Mouse (Mus musculus) embryonic facial prominence, embryonic 11.5 days (tissue): ENCODE measurements around the gene Npas1. TPM values are rescaled to one million over a fixed set of nuclear protein-coding genes. Genes with fewer than 3 reads are reported as not detected.
A peak's percentile ranks its signal among the peaks of the same experiment; 100 is the strongest.

ENCODE experiments used
- ATAC-seq: fragments of 200-750 bp; cut with Nextera tagmentation; replicated peaks from 2 replicates; pipeline ENCODE4 v1.8.0; 2017; ENCODE audit warnings: low read depth; ENCODE audit not compliant: insufficient number of reproducible peaks, low FRiP score, low TSS enrichment
- DNase-seq: peaks from one replicate; pipeline ENCODE4 v3.0.0-alpha.2; 2015; ENCODE audit warnings: low spot score
- H3K27ac ChIP-seq: fragments of 300-500 bp; sonication (generic); replicated peaks from 2 replicates; pipeline ENCODE4 v1.5.1; 2014; ENCODE audit warnings: mild to moderate bottlenecking, low read depth, low read length, control low read depth
- H3K27me3 ChIP-seq: fragments of 300-500 bp; sonication (generic); 2 replicates; pipeline ENCODE4 v1.6.1; 2014; ENCODE audit warnings: mild to moderate bottlenecking, low read length, moderate library complexity, mixed read lengths; ENCODE audit not compliant: control insufficient read depth, insufficient read depth
- H3K36me3 ChIP-seq: fragments of 300-500 bp; sonication (generic); replicated peaks from 2 replicates; pipeline ENCODE4 v1.6.1; 2014; ENCODE audit warnings: low read depth, mild to moderate bottlenecking, low read length, moderate library complexity, mixed read lengths; ENCODE audit not compliant: control insufficient read depth, insufficient read depth
- H3K4me1 ChIP-seq: fragments of 300-500 bp; sonication (generic); 2 replicates; pipeline ENCODE4 v1.6.1; 2014; ENCODE audit warnings: low read length, mixed read lengths; ENCODE audit not compliant: control insufficient read depth, insufficient read depth
- H3K4me2 ChIP-seq: fragments of 300-500 bp; sonication (generic); 2 replicates; pipeline ENCODE4 v1.6.1; 2014; ENCODE audit warnings: low read depth, mild to moderate bottlenecking, control low read depth, low read length, moderate library complexity
- H3K4me3 ChIP-seq: fragments of 300-500 bp; sonication (generic); 2 replicates; pipeline ENCODE4 v1.5.1; 2014; ENCODE audit warnings: low read depth, low read length, control low read depth
- H3K9ac ChIP-seq: fragments of 300-500 bp; sonication (generic); replicated peaks from 2 replicates; pipeline ENCODE4 v1.6.1; 2014; ENCODE audit warnings: mild to moderate bottlenecking, control low read depth, low read length
- H3K9me3 ChIP-seq: fragments of 300-500 bp; sonication (generic); replicated peaks from 2 replicates; pipeline ENCODE4 v1.6.1; 2016; ENCODE audit warnings: mild to moderate bottlenecking, low read length, inconsistent platforms, mixed read lengths; ENCODE audit not compliant: control insufficient read depth
- WGBS: fragments of 180-500 bp; shearing (Covaris S2); extraction: QIAGEN DNeasy Blood & Tissue Kit; methylation state at CpG from one replicate; pipeline ENCODE4 v1.1.7; 2014; 5-methylcytosine and 5-hydroxymethylcytosine counted together
- polyA plus RNA-seq: library from polyadenylated mRNA; unstranded; fragments of >200 nt; fragmentation: Nextera tagmentation; extraction: Ambion mirVana; gene quantifications from 2 replicates; pipeline ENCODE4 v1.2.1, GENCODE M21; 2014

Npas1 gene
- polyA plus RNA-seq, 1 experiment from 2014 or later, result 0.25 TPM

DNA sequence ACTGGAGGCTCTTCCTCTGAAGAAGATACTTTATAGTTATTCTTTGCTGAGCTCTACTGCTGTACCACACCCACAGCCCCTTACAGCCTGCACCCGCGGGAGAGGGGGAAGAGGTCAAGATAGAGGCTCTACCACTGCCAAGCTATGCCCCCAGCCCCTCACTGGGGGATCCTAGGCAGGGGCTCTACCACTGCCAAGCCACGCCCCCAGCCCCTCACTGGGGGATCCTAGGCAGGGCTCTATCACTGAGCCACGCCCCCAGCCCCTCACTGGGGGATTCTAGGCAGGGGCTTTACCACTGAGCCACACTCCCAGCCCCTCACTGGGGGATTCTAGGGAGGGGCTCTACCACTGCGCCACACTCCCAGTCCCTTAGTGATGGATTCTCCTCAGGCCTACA lies 21.2 kb downstream of the Npas1 start:
- H3K4me1 ChIP-seq, result no peaks in the 10 kb centered on the region

DNA sequence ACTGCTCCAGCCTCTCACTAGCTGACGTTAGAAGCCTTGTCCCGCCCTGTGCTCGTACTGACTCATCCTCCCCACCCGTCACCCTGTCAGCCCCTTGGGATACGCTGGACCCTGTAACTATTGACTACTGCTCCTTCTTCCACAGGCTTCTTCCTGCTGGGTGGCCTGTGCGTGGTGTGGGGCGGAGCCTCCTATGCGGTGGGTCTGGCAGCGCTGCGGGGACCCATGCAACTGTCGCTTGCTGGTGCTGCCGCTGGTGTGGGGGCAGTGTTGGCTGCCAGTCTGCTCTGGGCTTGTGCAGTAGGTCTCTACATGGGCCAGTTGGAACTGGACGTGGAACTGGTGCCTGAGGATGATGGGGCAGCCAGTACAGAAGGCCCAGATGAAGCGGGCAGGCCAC lies 22.5 kb downstream of the Npas1 start:
- Histone ChIP-seq H3K9me3 (no peaks in the 10 kb centered on the region), H3K4me2 (no peak overlapping the region), H3K9ac (no peak overlapping the region), H3K4me1 (no peaks in the 10 kb centered on the region), H3K27me3 (no peaks in the 10 kb centered on the region), H3K27ac (no peak overlapping the region), H3K4me3 (no peak overlapping the region), H3K36me3 (no peaks in the 10 kb centered on the region)
- no peak for DNase-seq
- no peak for ATAC-seq
- WGBS, result 95% methylated on average over 14 of the region's 14 CpGs

More for the DNA sequence above, 21.2 kb downstream of the Npas1 start:
- no peak overlapping the region for H3K27ac ChIP-seq
- H3K4me3 ChIP-seq, result no peak overlapping the region
- no peaks in the 10 kb centered on the region for H3K27me3 ChIP-seq
- no peaks in the 10 kb centered on the region for H3K9me3 ChIP-seq
- H3K4me2 ChIP-seq, result no peak overlapping the region
- WGBS, result 85% methylated on average over 5 of the region's 5 CpGs
- H3K36me3 ChIP-seq, result no peaks in the 10 kb centered on the region
- H3K9ac ChIP-seq, result no peak overlapping the region
- DNase-seq, result no peak
- ATAC-seq, result no peak

DNA sequence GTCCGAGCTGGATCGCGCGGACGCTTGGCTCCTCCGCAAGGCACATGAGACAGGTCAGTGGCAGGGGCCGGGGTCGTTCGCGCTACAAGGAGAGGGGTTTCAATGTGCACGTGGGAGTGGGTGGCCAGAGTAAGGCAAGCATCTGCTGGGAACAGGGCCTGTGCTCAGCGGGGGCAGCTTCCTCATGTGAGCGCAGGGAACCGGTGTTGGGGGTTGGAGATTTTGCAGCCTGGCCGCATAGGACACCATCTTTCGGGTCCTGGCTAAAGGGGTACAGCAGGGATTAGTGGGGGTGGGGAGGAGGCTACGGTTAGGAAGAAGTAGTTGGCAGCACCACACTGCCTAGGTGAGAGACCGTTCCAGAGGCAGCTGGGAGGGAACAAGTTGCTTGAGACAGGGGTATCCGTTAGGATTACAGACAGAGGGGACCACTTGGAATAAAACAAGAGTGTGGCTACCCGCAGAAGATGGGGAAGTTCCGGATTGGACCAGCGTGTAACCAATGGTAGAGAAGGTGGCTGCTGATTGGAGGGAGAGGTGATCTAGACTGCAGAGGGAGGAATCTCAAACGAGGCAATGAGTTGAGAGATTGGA lies 24.3 kb downstream of the Npas1 start:
- peak; percentile 72 for ATAC-seq
- Histone ChIP-seq H3K4me3 (peak overlapping the region; percentile 76), H3K4me1 (no peaks in the 10 kb centered on the region), H3K27me3 (no peaks in the 10 kb centered on the region), H3K36me3 (no peaks in the 10 kb centered on the region), H3K4me2 (peak overlapping the region; percentile 89), H3K9ac (peak overlapping the region; percentile 70), H3K9me3 (no peaks in the 10 kb centered on the region), H3K27ac (0 out of 2 replicates have a peak overlapping the region, but pooled peaks have one; percentile 8)
- under 1% methylated on average over 23 of the region's 23 CpGs for WGBS
- peak; percentile 75 for DNase-seq

DNA sequence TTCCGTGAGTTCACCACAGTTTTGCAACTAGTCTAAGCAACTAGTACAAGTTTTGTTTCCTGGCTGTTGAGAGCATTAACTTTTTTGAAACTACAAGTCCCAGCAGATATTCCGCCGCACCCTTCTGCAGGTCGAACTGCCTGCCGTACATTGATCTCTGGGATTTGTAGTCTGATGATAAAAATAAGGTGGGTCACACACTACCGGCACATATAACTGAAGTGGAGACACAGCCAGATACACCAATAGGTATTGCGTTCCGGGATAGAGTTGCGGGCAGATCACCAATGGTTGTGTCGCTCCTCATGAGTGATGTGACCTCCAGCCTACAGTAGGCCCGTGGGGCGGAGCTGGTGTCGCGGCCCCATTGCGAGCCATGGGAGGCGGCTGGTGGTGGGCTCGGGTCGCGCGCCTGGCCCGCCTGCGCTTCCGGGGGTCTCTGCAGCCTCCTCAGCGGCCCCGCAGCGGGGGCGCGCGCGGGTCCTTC lies 24.9 kb downstream of the Npas1 start, which contains the start of gene Tmem160:
Gene Tmem160, plus strand, starts transcription at position 193 of the 487 bp plus-strand sequence.
- WGBS, result under 1% methylated on average over 30 of the region's 30 CpGs
- no peaks in the 10 kb centered on the region for H3K36me3 ChIP-seq
- H3K27ac ChIP-seq, result 0 out of 2 replicates have a peak within 1 kb of the TSS, but pooled peaks have one; percentile 8
- H3K4me1 ChIP-seq, result no peaks in the 10 kb centered on the region
- ATAC-seq (peak; percentile 98), DNase-seq (peak; percentile 91)
- no peaks in the 10 kb centered on the region for H3K9me3 ChIP-seq
- no peaks in the 10 kb centered on the region for H3K27me3 ChIP-seq
- peak within 1 kb of the TSS; percentile 89 for H3K4me2 ChIP-seq
- peak within 1 kb of the TSS; percentile 76 for H3K4me3 ChIP-seq
- peak within 1 kb of the TSS; percentile 70 for H3K9ac ChIP-seq

DNA sequence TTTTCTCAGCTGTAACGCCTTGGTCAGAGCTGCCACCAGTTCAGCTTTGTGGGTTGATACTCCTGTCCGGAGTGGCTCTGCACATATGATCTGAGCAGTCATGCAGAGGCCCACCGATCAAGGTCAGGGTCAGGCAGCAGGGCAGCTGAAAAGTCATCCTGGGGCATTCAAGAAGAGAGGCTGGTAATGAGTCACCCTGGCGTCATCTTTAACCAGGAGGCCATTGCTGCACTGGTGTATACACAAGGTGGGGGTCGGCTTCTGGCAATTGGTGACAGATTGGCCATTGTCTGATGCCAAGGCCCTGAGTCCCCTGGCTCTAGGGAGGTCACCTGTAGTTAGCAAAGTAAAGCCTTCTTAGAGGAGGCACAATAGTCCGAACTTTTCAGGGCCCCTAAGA lies 25.9 kb downstream of the Npas1 start:
- Histone ChIP-seq H3K9ac (no peak overlapping the region), H3K27ac (no peak overlapping the region), H3K4me2 (no peak overlapping the region), H3K36me3 (no peaks in the 10 kb centered on the region), H3K4me3 (no peak overlapping the region), H3K27me3 (no peaks in the 10 kb centered on the region), H3K4me1 (no peaks in the 10 kb centered on the region), H3K9me3 (no peaks in the 10 kb centered on the region)
- WGBS, result 77% methylated on average over 6 of the region's 6 CpGs
- DNase-seq (no peak), ATAC-seq (no peak)

DNA sequence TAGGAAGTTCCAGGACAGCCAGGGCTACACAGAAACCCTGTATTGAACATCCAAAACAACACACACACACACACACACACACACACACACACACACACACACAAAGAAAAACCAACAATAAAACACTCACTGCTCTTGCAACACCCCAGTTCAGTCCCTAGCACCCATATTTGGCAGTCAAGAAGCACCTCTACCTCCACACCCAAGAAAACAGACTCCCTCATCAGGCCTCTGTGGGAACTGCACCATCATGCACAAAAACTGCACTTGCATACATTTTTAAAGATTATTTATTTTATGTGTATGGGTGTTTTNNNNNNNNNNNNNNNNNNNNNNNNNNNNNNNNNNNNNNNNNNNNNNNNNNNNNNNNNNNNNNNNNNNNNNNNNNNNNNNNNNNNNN lies 36.3 kb downstream of the Npas1 start:
- DNase-seq (no peak), ATAC-seq (no peak)
- Histone ChIP-seq H3K4me3 (no peak overlapping the region), H3K36me3 (no peaks in the 10 kb centered on the region; the same call in 1 of the 2 replicates), H3K27me3 (no peaks in the 10 kb centered on the region), H3K4me2 (no peak overlapping the region), H3K4me1 (no peaks in the 10 kb centered on the region), H3K27ac (no peak overlapping the region), H3K9me3 (no peaks in the 10 kb centered on the region), H3K9ac (no peak overlapping the region)

DNA sequence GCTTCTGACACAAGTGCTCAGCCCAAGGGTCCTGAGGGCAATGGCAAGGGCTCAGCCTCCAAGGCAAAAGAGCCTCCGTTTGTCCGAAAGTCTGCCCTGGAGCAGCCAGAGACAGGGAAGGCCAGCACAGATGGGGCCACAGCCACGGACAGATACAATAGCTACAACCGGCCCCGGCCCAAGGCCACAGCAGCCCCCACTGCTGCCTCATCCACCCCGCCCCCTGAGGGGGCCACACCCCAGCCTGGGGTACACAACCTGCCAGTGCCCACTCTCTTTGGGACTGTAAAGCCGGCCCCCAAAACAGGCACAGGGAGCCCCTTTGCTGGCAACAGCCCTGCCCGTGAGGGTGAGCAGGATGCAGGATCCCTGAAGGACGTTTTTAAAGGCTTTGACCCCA lies 42.4 kb downstream of the Npas1 start:
- Histone ChIP-seq H3K4me2 (no peak overlapping the region), H3K4me3 (no peak overlapping the region), H3K9me3 (no peaks in the 10 kb centered on the region), H3K27me3 (no peaks in the 10 kb centered on the region), H3K36me3 (peaks cover 38% of the 10 kb centered on the region), H3K9ac (no peak overlapping the region), H3K4me1 (no peaks in the 10 kb centered on the region), H3K27ac (no peak overlapping the region)
- no peak for DNase-seq
- 92% methylated on average over 9 of the region's 9 CpGs for WGBS
- ATAC-seq, result no peak

DNA sequence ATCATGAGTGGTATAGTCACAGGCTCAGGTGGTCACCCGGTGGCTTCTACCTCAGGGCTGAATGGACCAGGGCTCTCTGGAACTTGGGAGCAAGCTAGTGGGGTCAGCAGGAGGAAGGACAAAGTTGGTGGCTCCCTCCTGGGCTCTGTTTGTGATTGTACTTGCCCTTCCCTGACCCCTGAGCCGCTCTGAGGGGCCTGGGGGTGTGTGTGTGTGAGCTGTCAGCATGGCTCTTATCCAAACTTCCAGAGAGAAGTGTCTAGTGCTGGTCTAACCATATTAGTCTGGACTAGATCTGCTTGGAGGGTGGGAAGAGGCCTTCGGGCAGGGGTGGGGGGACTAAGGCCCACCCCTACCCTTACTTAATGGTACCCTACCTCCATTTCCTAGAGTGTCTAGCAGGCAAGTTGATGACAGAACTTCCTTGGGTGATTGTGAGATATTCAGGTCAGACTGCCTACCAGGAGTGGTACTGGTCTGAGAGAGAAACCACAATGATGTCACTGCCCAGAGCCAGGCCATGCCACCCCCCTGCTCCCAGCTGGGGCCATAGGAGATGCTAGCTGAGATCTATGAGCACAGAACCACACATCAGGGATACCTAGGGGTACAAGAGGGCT lies 44.1 kb downstream of the Npas1 start:
- H3K27me3 ChIP-seq, result no peaks in the 10 kb centered on the region
- WGBS, result 70% methylated on average over 3 of the region's 3 CpGs
- ATAC-seq (no peak), DNase-seq (no peak)
- no peak overlapping the region for H3K4me2 ChIP-seq
- H3K4me3 ChIP-seq, result no peak overlapping the region
- no peaks in the 10 kb centered on the region for H3K9me3 ChIP-seq
- H3K9ac ChIP-seq, result no peak overlapping the region
- H3K4me1 ChIP-seq, result no peaks in the 10 kb centered on the region
- no peak overlapping the region for H3K27ac ChIP-seq
- H3K36me3 ChIP-seq, result peaks cover 51% of the 10 kb centered on the region
